Mouse (Mus musculus): ENCODE data around the gene Adamts17. TPM values are rescaled to one million over a fixed set of nuclear protein-coding genes. Genes with fewer than 3 reads are reported as not detected.

Adamts17 gene
- polyA plus RNA-seq, 1 experiment from 2014 or later = 3.5 TPM

GRCm38 (mm10) chr7:67146151-67146550, 306.6 kb downstream of the Adamts17 start:
- Histone ChIP-seq H3K4me1 (peaks cover 6% of the 10 kb centered on the region), H3K4me3 (no peak overlapping the region), H3K27me3 (no peaks in the 10 kb centered on the region), H3K9me3 (no peaks in the 10 kb centered on the region), H3K36me3 (no peaks in the 10 kb centered on the region), H3K9ac (replicated peaks) (no peak overlapping the region), H3K4me2 (replicated peaks) (no peak overlapping the region), H3K27ac (replicated peaks) (no peak overlapping the region)
- ATAC-seq (replicated peaks) = no peak
- 89% methylated on average over 6 of the region's 6 CpGs for WGBS

- H3K4me2 ChIP-seq (replicated peaks) = no peak overlapping the region
- H3K36me3 ChIP-seq = no peaks in the 10 kb centered on the region
- peaks cover 6% of the 10 kb centered on the region for H3K4me1 ChIP-seq
- H3K4me3 ChIP-seq = no peak overlapping the region
- H3K27me3 ChIP-seq = no peaks in the 10 kb centered on the region
- H3K9me3 ChIP-seq = no peaks in the 10 kb centered on the region
- 96% methylated on average over 16 of the region's 16 CpGs for WGBS
- H3K27ac ChIP-seq (replicated peaks) = no peak overlapping the region
- ATAC-seq (replicated peaks) = no peak
- no peak overlapping the region for H3K9ac ChIP-seq (replicated peaks)
Measured at GRCm38 (mm10) chr7:67149707-67150106, 310.2 kb downstream of the Adamts17 start.

- Histone ChIP-seq H3K36me3 (no peaks in the 10 kb centered on the region), H3K27ac (replicated peaks) (no peak overlapping the region), H3K9me3 (no peaks in the 10 kb centered on the region), H3K4me1 (no peaks in the 10 kb centered on the region), H3K4me3 (no peak overlapping the region), H3K27me3 (no peaks in the 10 kb centered on the region), H3K9ac (replicated peaks) (no peak overlapping the region), H3K4me2 (replicated peaks) (no peak overlapping the region)
- ATAC-seq (replicated peaks) = no peak
- 58% methylated on average over 3 of the region's 3 CpGs for WGBS
Measured at GRCm38 (mm10) chr7:67152626-67153025, 313.1 kb downstream of the Adamts17 start.

- no peak overlapping the region for H3K27ac ChIP-seq (replicated peaks)
- H3K4me3 ChIP-seq = no peak overlapping the region
- no peaks in the 10 kb centered on the region for H3K9me3 ChIP-seq
- no peaks in the 10 kb centered on the region for H3K4me1 ChIP-seq
- ATAC-seq (replicated peaks) = no peak
- no peak overlapping the region for H3K9ac ChIP-seq (replicated peaks)
- H3K36me3 ChIP-seq = no peaks in the 10 kb centered on the region
- no peak overlapping the region for H3K4me2 ChIP-seq (replicated peaks)
- WGBS = 93% methylated on average over 8 of the region's 8 CpGs
- H3K27me3 ChIP-seq = no peaks in the 10 kb centered on the region
Measured at GRCm38 (mm10) chr7:67162135-67162534, 322.6 kb downstream of the Adamts17 start.

GRCm38 (mm10) chr7:67168288-67168687, 328.8 kb downstream of the Adamts17 start:
- Histone ChIP-seq H3K4me1 (no peaks in the 10 kb centered on the region), H3K36me3 (no peaks in the 10 kb centered on the region), H3K27ac (replicated peaks) (no peak overlapping the region), H3K9ac (replicated peaks) (no peak overlapping the region), H3K27me3 (no peaks in the 10 kb centered on the region), H3K9me3 (no peaks in the 10 kb centered on the region), H3K4me3 (no peak overlapping the region), H3K4me2 (replicated peaks) (no peak overlapping the region)
- no peak for ATAC-seq (replicated peaks)
- 76% methylated on average over 9 of the region's 9 CpGs for WGBS

GRCm38 (mm10) chr7:67168763-67169569, 329.4 kb downstream of the Adamts17 start:
- H3K27ac ChIP-seq (replicated peaks) = no peak overlapping the region
- no peak overlapping the region for H3K9ac ChIP-seq (replicated peaks)
- H3K36me3 ChIP-seq = no peaks in the 10 kb centered on the region
- ATAC-seq (replicated peaks) = no peak
- 0 out of 2 replicates have a peak, but pooled peaks cover 2% of the 10 kb centered on the region for H3K4me1 ChIP-seq
- H3K27me3 ChIP-seq = no peaks in the 10 kb centered on the region
- 87% methylated on average over 9 of the region's 9 CpGs for WGBS
- H3K4me3 ChIP-seq = no peak overlapping the region
- no peaks in the 10 kb centered on the region for H3K9me3 ChIP-seq
- no peak overlapping the region for H3K4me2 ChIP-seq (replicated peaks)

- Histone ChIP-seq H3K4me1 (0 out of 2 replicates have a peak, but pooled peaks cover 2% of the 10 kb centered on the region), H3K9me3 (no peaks in the 10 kb centered on the region), H3K9ac (replicated peaks) (no peak overlapping the region), H3K4me3 (no peak overlapping the region), H3K4me2 (replicated peaks) (no peak overlapping the region), H3K27ac (replicated peaks) (no peak overlapping the region), H3K27me3 (no peaks in the 10 kb centered on the region), H3K36me3 (no peaks in the 10 kb centered on the region)
- ATAC-seq (replicated peaks) = no peak
- WGBS = 31% methylated on average over 2 of the region's 2 CpGs
Measured at GRCm38 (mm10) chr7:67173522-67174195, 334.1 kb downstream of the Adamts17 start.

- Histone ChIP-seq H3K36me3 (no peaks in the 10 kb centered on the region), H3K4me1 (no peaks in the 10 kb centered on the region), H3K9ac (replicated peaks) (no peak overlapping the region), H3K27ac (replicated peaks) (no peak overlapping the region), H3K9me3 (no peaks in the 10 kb centered on the region), H3K27me3 (no peaks in the 10 kb centered on the region), H3K4me3 (no peak overlapping the region), H3K4me2 (replicated peaks) (no peak overlapping the region)
- WGBS = 13% methylated on average over 4 of the region's 4 CpGs
- no peak for ATAC-seq (replicated peaks)
Measured at GRCm38 (mm10) chr7:67183786-67184185, 344.3 kb downstream of the Adamts17 start.

- Histone ChIP-seq H3K27ac (replicated peaks) (no peak overlapping the region), H3K4me3 (no peak overlapping the region), H3K9me3 (no peaks in the 10 kb centered on the region), H3K27me3 (no peaks in the 10 kb centered on the region), H3K36me3 (no peaks in the 10 kb centered on the region), H3K4me1 (no peaks in the 10 kb centered on the region), H3K4me2 (replicated peaks) (no peak overlapping the region), H3K9ac (replicated peaks) (no peak overlapping the region)
- ATAC-seq (replicated peaks) = peak; percentile 55; the same call in 1 of the 2 replicates
- WGBS = 16% methylated on average over 10 of the region's 10 CpGs
Measured at GRCm38 (mm10) chr7:67199412-67199811, 359.9 kb downstream of the Adamts17 start.

Other genes starting within 250 kb of the Adamts17 start
- 18.9 and 20.0 TPM in 2 replicates for gene Asb7, start 150.1 kb upstream of the Adamts17 start, polyA plus RNA-seq (2015; fragmentation: Nextera tagmentation; extraction: Ambion mirVana)
- 21.4 and 24.1 TPM in 2 replicates for gene Lins1, start 149.8 kb upstream of the Adamts17 start, polyA plus RNA-seq (2015; fragmentation: Nextera tagmentation; extraction: Ambion mirVana)
- gene Cers3, start 96.2 kb upstream of the Adamts17 start, polyA plus RNA-seq (2015; fragmentation: Nextera tagmentation; extraction: Ambion mirVana) = 0.70 and 0.93 TPM in 2 replicates

All from forebrain, embryonic 15.5 days (tissue).